Mouse (Mus musculus) ES-Bruce4 (cell line): Measurements from ENCODE around the gene Kcnma1. TPM values are rescaled to one million over a fixed set of nuclear protein-coding genes. Genes with fewer than 3 reads are reported as not detected.

Experiments used
- H3K27ac ChIP-seq: 2 replicates; pipeline ENCODE4 v1.5.1; 2012; ENCODE audit warnings: low read length, inconsistent platforms; ENCODE audit not compliant: insufficient read depth
- H3K27me3 ChIP-seq: 2 replicates; pipeline ENCODE4 v1.6.1; 2012; ENCODE audit warnings: mild to moderate bottlenecking, low read length, inconsistent platforms; ENCODE audit not compliant: control insufficient read depth, poor library complexity, insufficient read depth, severe bottlenecking
- H3K36me3 ChIP-seq: 2 replicates; pipeline ENCODE4 v1.6.1; 2012; ENCODE audit warnings: inconsistent platforms, mild to moderate bottlenecking, low read length, moderate library complexity; ENCODE audit not compliant: control insufficient read depth, poor library complexity, insufficient read depth, severe bottlenecking
- H3K4me1 ChIP-seq: one replicate; pipeline ENCODE4 v1.8.1; 2011; ENCODE audit warnings: low read length; ENCODE audit not compliant: control insufficient read depth, insufficient read depth
- H3K4me3 ChIP-seq: 2 replicates; pipeline ENCODE4 v1.5.1; 2011; ENCODE audit warnings: low read depth, mild to moderate bottlenecking, low read length
- H3K9ac ChIP-seq: 2 replicates; pipeline ENCODE4 v1.6.1; 2012; ENCODE audit warnings: low read depth, mild to moderate bottlenecking, inconsistent platforms; ENCODE audit not compliant: poor library complexity, severe bottlenecking
- H3K9me3 ChIP-seq: replicated peaks from 2 replicates; pipeline ENCODE4 v1.6.1; 2012; ENCODE audit warnings: mild to moderate bottlenecking, low read length, inconsistent platforms; ENCODE audit not compliant: control insufficient read depth, poor library complexity, insufficient read depth, severe bottlenecking
- CTCF ChIP-seq: IDR thresholded peaks from one replicate; pipeline ENCODE4 v1.8.1; 2011; ENCODE audit warnings: low read depth, low read length
- EP300 ChIP-seq: IDR thresholded peaks from 2 replicates; pipeline ENCODE4 v1.6.1; 2011; ENCODE audit warnings: low read depth, low read length; ENCODE audit not compliant: insufficient read depth
- POLR2A ChIP-seq: IDR thresholded peaks from one replicate; pipeline ENCODE4 v1.8.1; 2011; ENCODE audit warnings: low read length; ENCODE audit not compliant: insufficient read depth
- polyA plus RNA-seq: library from polyadenylated mRNA; stranded (reverse); fragments of >200 nt; gene quantifications from 2 replicates; pipeline ENCODE4 v1.2.4, GENCODE M21; 2011; ENCODE audit warnings: low read depth; ENCODE audit not compliant: missing spikeins, insufficient read depth, insufficient read length

Kcnma1 gene
- polyA plus RNA-seq, 1 experiment = 1.8 TPM

DNA sequence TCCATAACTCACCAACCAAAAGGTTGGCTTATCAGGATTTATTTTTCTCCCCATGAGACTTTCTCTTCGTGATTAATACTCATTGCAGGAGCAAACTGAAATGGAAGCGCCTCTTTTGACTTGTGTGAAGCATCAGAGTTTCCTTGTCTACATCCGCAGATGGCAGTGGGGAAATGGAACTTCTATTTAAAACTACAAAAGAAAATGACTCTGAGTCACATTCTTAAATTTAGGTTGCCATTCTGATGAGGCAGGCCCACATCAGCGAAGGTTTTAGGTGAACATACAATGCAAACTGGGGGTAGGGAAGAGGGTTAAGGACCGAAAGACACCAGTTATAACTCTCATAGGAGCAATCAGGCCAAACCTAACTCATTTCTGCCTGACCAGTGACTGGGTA lies 419.7 kb downstream of the Kcnma1 start:
- Histone ChIP-seq H3K27ac (no peak overlapping the region), H3K9me3 (0 out of 2 replicates have a peak, but pooled peaks cover 3% of the 10 kb centered on the region), H3K9ac (no peak overlapping the region), H3K4me3 (no peak overlapping the region), H3K4me1 (no peaks in the 10 kb centered on the region), H3K36me3 (no peaks in the 10 kb centered on the region), H3K27me3 (no peaks in the 10 kb centered on the region)
- no peak for TF ChIP-seq EP300
- no peak for TF ChIP-seq POLR2A
- TF ChIP-seq CTCF = no peak

DNA sequence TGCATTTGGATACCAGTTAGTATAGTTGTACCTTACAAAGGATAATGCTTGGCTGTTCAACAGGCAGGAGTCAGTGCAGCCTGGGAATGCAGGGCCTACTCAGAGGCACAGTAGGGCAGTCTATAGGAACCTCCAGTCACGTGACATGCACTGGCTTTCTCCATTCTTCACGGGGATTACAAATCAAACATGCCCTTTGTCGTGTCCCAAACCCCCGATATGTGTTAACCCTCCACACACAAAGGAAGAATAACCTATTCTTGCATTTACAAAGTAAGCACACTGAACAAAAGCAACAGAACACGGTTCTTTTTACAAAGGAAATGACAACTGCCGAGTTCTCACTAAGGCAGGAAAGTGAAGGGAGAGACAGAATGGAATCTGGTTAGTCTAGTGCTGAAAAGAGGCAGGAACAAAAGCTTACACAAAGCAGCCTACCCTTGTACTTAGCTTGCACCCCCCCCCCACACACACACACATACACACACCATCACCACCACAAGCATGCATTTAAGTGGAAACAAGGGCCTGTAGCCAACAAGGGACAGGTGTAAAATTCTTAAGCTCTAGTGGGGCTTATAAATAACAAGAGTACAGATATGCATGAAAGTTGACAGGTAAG lies 421.4 kb downstream of the Kcnma1 start:
- Histone ChIP-seq H3K9ac (no peak overlapping the region), H3K9me3 (0 out of 2 replicates have a peak, but pooled peaks cover 3% of the 10 kb centered on the region), H3K4me1 (no peaks in the 10 kb centered on the region), H3K27ac (no peak overlapping the region), H3K27me3 (no peaks in the 10 kb centered on the region), H3K4me3 (no peak overlapping the region), H3K36me3 (no peaks in the 10 kb centered on the region)
- TF ChIP-seq EP300 = no peak
- TF ChIP-seq POLR2A = no peak
- no peak for TF ChIP-seq CTCF

DNA sequence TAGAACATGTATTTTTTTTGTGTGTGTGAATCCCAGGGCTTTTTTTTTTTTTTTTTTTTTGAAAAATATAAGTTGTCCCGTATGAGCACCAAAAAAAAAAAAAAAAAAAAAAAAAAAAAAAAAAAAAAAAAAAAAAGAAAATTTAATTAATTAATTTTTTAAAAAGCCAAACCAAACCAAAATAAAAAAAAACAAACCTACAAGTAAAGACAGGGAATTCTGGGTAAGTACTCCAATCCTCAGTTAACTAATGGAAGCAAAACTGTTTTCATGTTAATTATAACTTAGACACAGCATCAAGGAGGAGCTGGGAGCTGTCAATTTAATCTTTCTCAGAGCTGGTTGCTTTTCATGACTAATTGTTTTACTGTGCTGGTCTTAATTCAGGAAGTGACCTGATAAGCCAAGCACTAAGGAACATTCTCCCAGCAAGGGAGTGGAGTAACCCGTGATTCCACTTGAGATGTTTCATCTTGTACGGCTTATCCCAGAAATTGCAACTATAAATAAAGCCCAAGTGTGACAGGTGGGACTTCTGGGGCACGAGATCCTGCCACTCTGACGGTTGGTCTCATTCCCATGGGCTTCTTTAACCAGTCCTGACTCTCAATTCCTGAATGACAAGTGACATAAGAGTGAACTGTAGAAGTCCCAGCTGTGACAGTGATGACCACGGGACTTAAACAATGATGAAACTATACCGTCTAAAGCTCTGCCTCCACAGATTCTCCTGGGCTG lies 424.4 kb downstream of the Kcnma1 start:
- no peak for TF ChIP-seq CTCF
- TF ChIP-seq EP300 = no peak
- TF ChIP-seq POLR2A = no peak
- no peak overlapping the region for H3K9ac ChIP-seq

DNA sequence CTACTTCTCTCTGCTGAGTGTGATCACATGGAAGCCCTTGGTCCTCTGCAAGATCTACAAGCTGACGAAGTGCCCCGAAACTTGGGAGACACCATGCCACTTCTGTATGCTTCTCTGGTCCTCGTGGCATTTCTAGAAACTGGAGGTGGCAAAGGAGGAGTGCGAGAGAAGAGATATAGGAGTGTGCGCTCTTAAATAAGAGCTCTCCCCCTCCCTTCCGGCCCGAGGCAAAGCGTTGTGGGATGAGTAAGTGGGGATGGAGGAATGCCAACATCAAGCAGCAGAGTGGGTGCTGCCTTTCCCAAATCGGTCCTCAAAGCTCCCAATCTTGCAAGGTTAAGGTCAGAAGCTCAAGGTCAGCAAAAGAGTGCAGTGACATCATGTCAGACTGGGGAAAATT lies 426.8 kb downstream of the Kcnma1 start:
- H3K9me3 ChIP-seq = no peaks in the 10 kb centered on the region
- H3K27me3 ChIP-seq = no peaks in the 10 kb centered on the region; the same call in 1 of the 2 replicates
- H3K4me3 ChIP-seq = no peak overlapping the region
- TF ChIP-seq POLR2A (no peak), CTCF (no peak), EP300 (no peak)
- H3K9ac ChIP-seq = no peak overlapping the region
- no peaks in the 10 kb centered on the region for H3K36me3 ChIP-seq
- no peaks in the 10 kb centered on the region for H3K4me1 ChIP-seq
- H3K27ac ChIP-seq = no peak overlapping the region

More for the DNA sequence above, 424.4 kb downstream of the Kcnma1 start:
- H3K27me3 ChIP-seq = no peaks in the 10 kb centered on the region; the same call in 1 of the 2 replicates
- H3K9me3 ChIP-seq = no peaks in the 10 kb centered on the region
- H3K36me3 ChIP-seq = no peaks in the 10 kb centered on the region
- H3K27ac ChIP-seq = no peak overlapping the region
- H3K4me3 ChIP-seq = no peak overlapping the region
- H3K4me1 ChIP-seq = no peaks in the 10 kb centered on the region

DNA sequence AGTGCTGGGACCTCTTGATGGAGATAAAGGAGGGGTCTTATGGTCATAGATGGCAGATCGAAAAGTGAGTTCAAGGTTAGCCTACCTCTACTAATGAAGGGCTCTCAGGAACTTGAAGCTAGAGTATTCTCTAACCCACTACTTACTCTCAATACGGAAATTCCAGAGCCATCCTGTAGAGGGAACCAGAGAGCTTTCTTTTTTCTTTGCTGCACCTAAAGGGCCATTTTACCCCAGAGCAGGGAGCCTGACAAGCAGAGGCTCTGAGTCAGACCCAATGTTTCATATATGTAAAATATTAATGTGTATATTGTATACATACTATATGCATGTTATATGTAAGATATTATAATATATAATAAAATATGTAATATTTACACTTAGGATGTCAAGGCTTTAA lies 431.1 kb downstream of the Kcnma1 start:
- H3K36me3 ChIP-seq = no peaks in the 10 kb centered on the region
- H3K4me3 ChIP-seq = no peak overlapping the region
- H3K27me3 ChIP-seq = no peaks in the 10 kb centered on the region; the same call in none of the 2 replicates
- no peaks in the 10 kb centered on the region for H3K9me3 ChIP-seq
- no peak overlapping the region for H3K9ac ChIP-seq
- TF ChIP-seq EP300 = no peak
- TF ChIP-seq POLR2A = no peak
- no peak for TF ChIP-seq CTCF
- H3K27ac ChIP-seq = no peak overlapping the region
- no peaks in the 10 kb centered on the region for H3K4me1 ChIP-seq

DNA sequence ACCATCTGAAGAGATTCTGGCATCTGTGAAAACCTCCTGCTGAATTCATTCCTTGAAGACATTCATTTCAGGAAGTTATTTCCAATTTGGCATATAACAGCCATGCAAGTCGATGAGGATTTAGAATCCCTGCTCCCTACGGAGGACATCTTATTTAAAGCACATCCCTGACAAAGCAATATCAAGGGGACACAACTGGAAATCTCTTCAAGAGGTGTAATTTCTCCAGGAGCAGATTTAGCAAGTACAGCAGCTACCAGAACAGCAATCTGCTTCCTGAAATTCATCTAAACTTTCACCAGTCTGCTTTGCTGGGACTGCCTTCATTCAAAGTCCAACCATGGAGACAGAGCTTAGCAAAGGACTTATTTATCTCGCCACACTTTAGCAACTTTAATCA lies 433.0 kb downstream of the Kcnma1 start:
- H3K4me1 ChIP-seq = no peaks in the 10 kb centered on the region
- TF ChIP-seq CTCF (no peak), EP300 (no peak), POLR2A (no peak)
- no peak overlapping the region for H3K27ac ChIP-seq
- no peaks in the 10 kb centered on the region; the same call in 1 of the 2 replicates for H3K27me3 ChIP-seq
- no peaks in the 10 kb centered on the region for H3K9me3 ChIP-seq
- H3K9ac ChIP-seq = no peak overlapping the region
- H3K36me3 ChIP-seq = no peaks in the 10 kb centered on the region
- no peak overlapping the region for H3K4me3 ChIP-seq
